Mouse (Mus musculus) heart, adult 2 months (tissue): ENCODE measurements at regions not wholly inside any gene's neighbourhood (a gene's known extent, or its start where the extent isn't known, plus 50 kb on each side); places are given as distances from the start of the nearest gene placed in this dataset.

Experiments
- CTCF ChIP-seq: fragments of 200-600 bp; IDR thresholded peaks from 2 replicates; pipeline ENCODE4 v1.8.1; 2022; ENCODE audit warnings: antibody characterized with exemption, mild to moderate bottlenecking, moderate library complexity
- EP300 ChIP-seq: fragments of 200-500 bp; IDR thresholded peaks from 2 replicates; pipeline ENCODE4 v1.6.1; 2011; ENCODE audit warnings: low read depth, low read length, control low read depth; ENCODE audit not compliant: insufficient read depth
- POLR2A ChIP-seq: fragments of 200-500 bp; IDR thresholded peaks from 2 replicates; pipeline ENCODE4 v1.6.1; 2011; ENCODE audit warnings: mild to moderate bottlenecking, low read depth, low read length, control low read depth; ENCODE audit not compliant: insufficient read depth

GRCm38 (mm10) chr14:78143751-78144150 lies 54.9 kb upstream of the Fam216b start:
- TF ChIP-seq CTCF (no peak), EP300 (no peak), POLR2A (no peak)
